Mouse (Mus musculus) erythroblast, embryonic 14.5 days (primary cell): Measurements from ENCODE around the gene Dock6.

Experiments
- GATA1 ChIP-seq: IDR thresholded peaks from 2 replicates; pipeline ENCODE4 v1.6.1; 2012; ENCODE audit warnings: low read length, inconsistent platforms, mixed read lengths
- TAL1 ChIP-seq: IDR thresholded peaks from 3 replicates; pipeline ENCODE4 v1.6.1; 2012; ENCODE audit warnings: low read length, inconsistent platforms, mixed read lengths

DNA sequence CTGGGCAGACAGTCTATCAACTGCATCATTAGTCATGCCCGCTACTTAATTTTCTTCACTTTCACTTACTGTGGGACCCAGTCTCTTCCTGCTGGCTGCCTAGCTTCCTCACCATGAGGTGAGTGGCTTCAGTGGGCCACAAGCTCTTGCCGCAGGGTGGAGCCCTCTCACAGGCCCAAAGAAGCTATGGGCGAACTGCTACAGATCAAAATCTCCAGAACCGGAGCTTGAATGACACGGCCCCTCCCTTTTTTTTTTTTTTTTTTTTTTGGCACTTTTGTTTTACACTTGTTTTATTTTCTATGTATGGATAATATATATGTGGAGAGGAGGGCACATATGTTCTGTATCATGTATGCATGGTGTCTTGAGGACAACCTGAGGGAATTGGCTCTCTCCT is 41.3 kb downstream of the Dock6 start:
- TF ChIP-seq GATA1: no peak
- TF ChIP-seq TAL1: no peak
